Mouse (Mus musculus) E14TG2a.4 (cell line): Measurements from ENCODE around the gene Ninl.
"Not testable (repeated sequence)": the region's sequence is repeated elsewhere in the genome, so short reads cannot be mapped to it uniquely, and the experiment has no call there.

Experiments used
- H3K27me3 ChIP-seq: 2 replicates; pipeline ENCODE4 v1.6.1; 2014; ENCODE audit warnings: low read length, control low read depth; ENCODE audit not compliant: insufficient read depth
- H3K36me3 ChIP-seq: 2 replicates; pipeline ENCODE4 v1.6.1; 2014; ENCODE audit warnings: low read length, control low read depth; ENCODE audit not compliant: insufficient read depth
- H3K4me1 ChIP-seq: replicated peaks from 2 replicates; pipeline ENCODE4 v1.6.1; 2014; ENCODE audit warnings: low read depth, low read length, control low read depth
- H3K4me3 ChIP-seq: replicated peaks from 2 replicates; pipeline ENCODE4 v1.5.1; 2014; ENCODE audit warnings: mild to moderate bottlenecking, low read length
- H3K9me3 ChIP-seq: 2 replicates; pipeline ENCODE4 v1.6.1; 2014; ENCODE audit warnings: low read length, control low read depth
- CTCF ChIP-seq: conservative IDR thresholded peaks from 2 replicates; pipeline ENCODE4 v1.5.1; 2014; ENCODE audit warnings: low read length
- NANOG ChIP-seq: IDR thresholded peaks from 2 replicates; pipeline ENCODE4 v1.6.1; 2014; ENCODE audit warnings: borderline replicate concordance, low read length, mixed read lengths
- POU5F1 ChIP-seq: IDR thresholded peaks from 2 replicates; pipeline ENCODE4 v1.6.1; 2014; ENCODE audit warnings: low read length, borderline replicate concordance

Ninl gene

GRCm38 (mm10) chr2:150959521-150959920 is 79.7 kb downstream of the Ninl start:
- peaks cover 65% of the 10 kb centered on the region for H3K36me3 ChIP-seq
- no peak for TF ChIP-seq NANOG
- TF ChIP-seq CTCF, result no peak
- TF ChIP-seq POU5F1, result no peak
- H3K4me1 ChIP-seq, result peaks cover 38% of the 10 kb centered on the region
- no peak overlapping the region for H3K4me3 ChIP-seq
- no peaks in the 10 kb centered on the region for H3K27me3 ChIP-seq
- H3K9me3 ChIP-seq, result no peaks in the 10 kb centered on the region

- no peak for TF ChIP-seq POU5F1
- TF ChIP-seq CTCF, result no peak
- no peak for TF ChIP-seq NANOG
- no peaks in the 10 kb centered on the region for H3K27me3 ChIP-seq
- H3K9me3 ChIP-seq, result no peaks in the 10 kb centered on the region
- peaks cover 71% of the 10 kb centered on the region for H3K4me1 ChIP-seq
- peaks cover 70% of the 10 kb centered on the region for H3K36me3 ChIP-seq
- H3K4me3 ChIP-seq, result peak overlapping the region; percentile 39; the same call in 1 of the 2 replicates
These were observed 83.3 kb downstream of the Ninl start for GRCm38 (mm10) chr2:150955859-150956258.

DNA sequence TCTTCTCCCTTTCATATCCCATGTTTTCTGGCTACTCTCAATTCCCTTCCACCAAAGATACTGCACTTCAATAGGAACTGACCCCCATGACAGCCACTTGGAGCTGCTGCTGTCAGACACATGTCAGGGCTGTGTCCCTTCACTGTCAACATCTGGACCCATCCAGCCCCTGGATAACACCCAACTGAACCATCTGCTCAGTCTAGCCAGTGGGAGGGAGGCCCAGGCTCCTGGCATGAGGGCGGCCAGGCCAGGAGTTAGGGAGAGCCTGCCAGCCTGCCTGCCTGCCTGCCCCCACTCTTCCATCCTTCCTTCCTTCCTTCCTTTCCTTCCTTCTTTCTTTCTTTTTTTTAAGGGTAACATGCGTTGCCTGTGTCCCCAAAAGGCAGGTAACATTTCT is 88.0 kb downstream of the Ninl start:
- TF ChIP-seq POU5F1 (no peak), CTCF (no peak), NANOG (no peak)
- peaks cover 62% of the 10 kb centered on the region for H3K36me3 ChIP-seq

GRCm38 (mm10) chr2:150950056-150950455 is 89.1 kb downstream of the Ninl start:
- H3K4me1 ChIP-seq, result peaks cover 92% of the 10 kb centered on the region
- no peaks in the 10 kb centered on the region for H3K27me3 ChIP-seq
- peaks cover 63% of the 10 kb centered on the region for H3K36me3 ChIP-seq
- TF ChIP-seq CTCF, result no peak
- no peak for TF ChIP-seq NANOG
- no peak for TF ChIP-seq POU5F1
- no peaks in the 10 kb centered on the region for H3K9me3 ChIP-seq
- H3K4me3 ChIP-seq, result peak overlapping the region; percentile 57; the same call in 1 of the 2 replicates

More for the DNA sequence above, 88.0 kb downstream of the Ninl start:
- Histone ChIP-seq H3K4me3 (no peak overlapping the region), H3K9me3 (no peaks in the 10 kb centered on the region), H3K4me1 (peaks cover 92% of the 10 kb centered on the region), H3K27me3 (no peaks in the 10 kb centered on the region)

- Histone ChIP-seq H3K36me3 (peaks cover 63% of the 10 kb centered on the region), H3K4me3 (peak overlapping the region; percentile 57), H3K27me3 (no peaks in the 10 kb centered on the region), H3K4me1 (peaks cover 92% of the 10 kb centered on the region), H3K9me3 (no peaks in the 10 kb centered on the region)
- no peak for TF ChIP-seq NANOG
- TF ChIP-seq POU5F1, result no peak
- TF ChIP-seq CTCF, result no peak
These were observed 89.5 kb downstream of the Ninl start for GRCm38 (mm10) chr2:150949652-150950051.

DNA sequence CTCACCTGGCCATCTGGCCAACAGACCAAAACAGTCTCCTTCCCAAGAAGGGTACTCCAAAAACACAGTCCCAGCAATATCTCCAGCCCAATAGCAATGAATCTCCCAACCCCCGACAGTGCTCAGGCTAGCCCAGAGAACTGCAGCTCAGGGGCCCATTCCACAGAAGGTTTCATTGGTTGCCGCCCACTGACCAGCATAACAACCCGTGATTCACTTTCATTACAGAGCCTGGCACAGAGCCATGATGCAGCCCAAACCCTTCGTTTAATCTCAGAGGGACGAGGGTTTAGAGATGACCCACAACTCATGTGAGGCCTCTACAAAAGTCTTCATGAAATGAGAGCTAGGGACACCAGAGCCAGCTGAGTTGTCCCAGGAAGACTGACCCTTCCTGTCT is 90.4 kb downstream of the Ninl start:
- no peaks in the 10 kb centered on the region for H3K27me3 ChIP-seq

DNA sequence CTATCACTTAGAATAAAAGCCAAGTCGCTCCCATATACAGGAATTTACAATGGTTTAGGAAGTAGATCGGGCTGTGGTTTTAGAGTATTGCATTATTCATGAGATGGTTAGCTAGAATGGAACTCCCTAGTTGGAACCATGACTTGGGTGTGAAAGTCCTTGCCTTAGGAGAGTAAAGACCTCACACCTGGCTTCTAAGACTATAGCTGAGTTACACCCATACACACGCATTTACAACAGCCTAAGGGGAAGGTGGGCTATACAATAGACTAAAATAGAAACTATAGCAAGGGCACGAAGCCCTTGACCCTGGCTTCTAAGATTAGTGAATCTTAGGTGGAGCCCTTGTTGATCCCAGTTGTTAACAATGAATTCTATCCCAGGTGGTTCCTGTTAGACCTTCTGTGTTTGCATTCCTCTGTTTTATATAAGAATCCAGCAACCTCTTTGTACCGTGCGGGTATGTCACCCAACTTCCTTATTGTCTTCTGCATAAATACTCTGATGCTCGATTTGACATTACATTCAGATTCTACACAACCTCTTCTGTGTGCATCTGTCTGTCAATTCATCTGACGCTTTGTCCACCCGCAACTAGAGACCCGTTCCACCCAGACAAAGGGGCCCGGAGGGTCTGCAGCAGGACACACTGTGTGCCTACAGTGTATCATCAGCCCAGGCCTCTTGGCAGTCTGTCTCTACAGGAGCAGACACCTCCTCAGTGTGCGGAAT is 91.1 kb downstream of the Ninl start:
- H3K36me3 ChIP-seq, result peaks cover 66% of the 10 kb centered on the region
- peak; percentile 55; the same call in 1 of the 2 replicates for TF ChIP-seq POU5F1
- peak; percentile 39; the same call in 1 of the 2 replicates for TF ChIP-seq NANOG
- peak overlapping the region; percentile 57 for H3K4me3 ChIP-seq
- peaks cover 85% of the 10 kb centered on the region for H3K4me1 ChIP-seq
- not testable (repeated sequence) for H3K27me3 ChIP-seq, H3K9me3 ChIP-seq

More for the DNA sequence above, 90.4 kb downstream of the Ninl start:
- peak overlapping the region; percentile 57 for H3K4me3 ChIP-seq
- peaks cover 90% of the 10 kb centered on the region for H3K4me1 ChIP-seq
- TF ChIP-seq CTCF (no peak), NANOG (no peak), POU5F1 (no peak)
- peaks cover 63% of the 10 kb centered on the region for H3K36me3 ChIP-seq
- H3K9me3 ChIP-seq, result no peaks in the 10 kb centered on the region

- not testable (repeated sequence) for H3K4me3 ChIP-seq, H3K27me3 ChIP-seq
- peaks cover 66% of the 10 kb centered on the region for H3K36me3 ChIP-seq
These were observed 91.8 kb downstream of the Ninl start for GRCm38 (mm10) chr2:150947341-150947740.

DNA sequence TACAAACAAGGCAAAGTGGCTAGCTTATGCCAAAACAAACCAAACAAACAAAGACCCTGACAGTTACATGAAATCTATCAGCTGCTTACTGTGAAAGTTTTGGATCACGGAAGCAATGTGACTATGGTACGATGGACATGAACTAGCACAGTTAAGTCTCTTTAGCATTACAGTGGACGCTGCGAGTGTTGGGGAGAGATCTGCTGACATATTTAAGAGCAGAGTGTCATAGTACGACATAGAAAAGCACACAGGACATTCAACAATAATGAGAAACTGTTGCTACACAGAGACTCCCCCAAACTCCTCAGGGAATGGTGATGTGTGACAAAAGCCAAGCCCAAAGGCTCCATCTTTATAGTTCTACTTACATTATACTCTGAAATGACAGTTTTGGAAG is 95.2 kb downstream of the Ninl start:
- no peaks in the 10 kb centered on the region for H3K27me3 ChIP-seq
- no peaks in the 10 kb centered on the region for H3K9me3 ChIP-seq
- peaks cover 58% of the 10 kb centered on the region for H3K4me1 ChIP-seq
- H3K4me3 ChIP-seq, result no peak overlapping the region
- peaks cover 61% of the 10 kb centered on the region for H3K36me3 ChIP-seq
- TF ChIP-seq NANOG (no peak), POU5F1 (no peak), CTCF (no peak)

More at GRCm38 (mm10) chr2:150947341-150947740, 91.8 kb downstream of the Ninl start:
- H3K9me3 ChIP-seq, result not testable (repeated sequence)
- H3K4me1 ChIP-seq, result peaks cover 80% of the 10 kb centered on the region
